ENCODE assay signal across 16 mouse cellular contexts in the genomic region with DNA sequence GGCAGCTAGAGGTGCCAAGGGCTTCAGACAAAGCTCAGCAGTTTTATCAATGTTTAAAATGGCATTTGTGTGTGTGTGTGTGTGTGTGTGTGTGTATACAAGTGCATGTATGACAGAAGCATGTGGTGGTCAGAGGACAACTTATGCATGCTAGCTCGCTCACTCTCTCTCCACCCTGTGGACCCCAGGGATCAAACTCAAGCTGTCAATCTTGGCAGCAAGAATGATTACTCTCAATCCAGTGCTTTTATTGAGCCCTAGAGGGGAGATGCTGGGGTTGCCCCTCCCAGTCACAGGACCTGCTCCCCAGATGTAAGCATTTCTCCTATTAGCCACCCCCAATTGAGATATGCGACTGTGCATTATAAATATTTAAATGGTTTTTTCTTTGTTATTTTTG. TPM values are rescaled to one million over a fixed set of nuclear protein-coding genes. Genes with fewer than 3 reads are reported as not detected.
"Had no signal": no experiment of that assay in that cellular context is flagged by ENCODE, and none has a peak within 500 bp of the region (broad histone marks: within the 10 kb centered on the region; RNA-seq: fewer than 3 reads in every experiment).

No protein-coding gene starts in this region.

- H3K9me3 ChIP-seq: limb, embryonic 10.5 days; liver, embryonic 12.5 days; midbrain, embryonic 10.5 days; midbrain, embryonic 15.5 days had no signal

- H3K27me3 ChIP-seq: liver, embryonic 12.5 days; midbrain, embryonic 15.5 days had no signal

- H3K4me2 ChIP-seq: liver, embryonic 12.5 days; lung, embryonic 14.5 days; midbrain, embryonic 15.5 days had no signal

- H3K36me3 ChIP-seq: limb, embryonic 10.5 days; liver, embryonic 12.5 days; midbrain, embryonic 10.5 days; midbrain, embryonic 15.5 days had no signal

- H3K27ac ChIP-seq: layer of hippocampus, adult 2 months; limb, embryonic 10.5 days; liver, embryonic 12.5 days; midbrain, embryonic 10.5 days; midbrain, embryonic 15.5 days had no signal

- H3K4me1 ChIP-seq: limb, embryonic 10.5 days; liver, embryonic 12.5 days had no signal

- H3K9ac ChIP-seq: liver, embryonic 12.5 days; lung, embryonic 14.5 days; midbrain, embryonic 15.5 days had no signal

- ATAC-seq: liver, embryonic 12.5 days; midbrain, embryonic 15.5 days had no signal

- DNase-seq: kidney, adult 18-20 months; kidney, postnatal 10 days; kidney, postnatal 4 days; lung, embryonic 14.5 days; lung, postnatal 10 days; lung, postnatal 4 days; right cerebral cortex, postnatal 4 days; spleen, adult 18-20 months; thymus, adult 18-20 months; thymus, postnatal 14 days had no signal

- H3K4me3 ChIP-seq: layer of hippocampus, adult 2 months; limb, embryonic 10.5 days; liver, embryonic 12.5 days; midbrain, embryonic 10.5 days; midbrain, embryonic 15.5 days had no signal

RNA-seq across cellular contexts. Expression of gene Nmnat2, which starts 11.9 kb away (rescaled TPM):
- total RNA-seq: megakaryocyte, adult 5-6 weeks had no signal
- polyA plus RNA-seq: liver, embryonic 12.5 days had no signal
